Mouse (Mus musculus) midbrain, embryonic 14.5 days (tissue): ENCODE data around the gene Cfap126. TPM values are rescaled to one million over a fixed set of nuclear protein-coding genes. Genes with fewer than 3 reads are reported as not detected.
"Not testable (repeated sequence)": the region's sequence is repeated elsewhere in the genome, so short reads cannot be mapped to it uniquely, and the experiment has no call there.

Experiments
- ATAC-seq: fragments of 200-750 bp; cut with Nextera tagmentation; 2 replicates; pipeline ENCODE4 v1.8.0; 2017; ENCODE audit warnings: moderate number of reproducible peaks, moderate library complexity; ENCODE audit not compliant: low FRiP score, low TSS enrichment
- DNase-seq: peaks from one replicate; pipeline ENCODE4 v3.0.0-alpha.2; 2015
- H3K27ac ChIP-seq: fragments of 300-500 bp; sonication (generic); replicated peaks from 2 replicates; pipeline ENCODE4 v1.5.1; 2014; ENCODE audit warnings: mild to moderate bottlenecking, low read depth, low read length, moderate library complexity
- H3K27me3 ChIP-seq: fragments of 300-500 bp; sonication (generic); 2 replicates; pipeline ENCODE4 v1.6.1; 2014; ENCODE audit warnings: low read length, control low read depth, mixed read lengths; ENCODE audit not compliant: control insufficient read depth, insufficient read depth
- H3K36me3 ChIP-seq: fragments of 300-500 bp; sonication (generic); 2 replicates; pipeline ENCODE4 v1.6.1; 2014; ENCODE audit warnings: low read length, control low read depth; ENCODE audit not compliant: control insufficient read depth, insufficient read depth
- H3K4me1 ChIP-seq: fragments of 300-500 bp; sonication (generic); 2 replicates; pipeline ENCODE4 v1.6.1; 2014; ENCODE audit warnings: mild to moderate bottlenecking, antibody characterized with exemption, low read length, control low read depth; ENCODE audit not compliant: control insufficient read depth, insufficient read depth
- H3K4me2 ChIP-seq: fragments of 300-500 bp; sonication (generic); 2 replicates; pipeline ENCODE4 v1.6.1; 2014; ENCODE audit warnings: mild to moderate bottlenecking, low read length, moderate library complexity
- H3K4me3 ChIP-seq: fragments of 300-500 bp; sonication (generic); replicated peaks from 2 replicates; pipeline ENCODE4 v1.5.1; 2014; ENCODE audit warnings: low read depth, low read length
- H3K9ac ChIP-seq: fragments of 300-500 bp; sonication (generic); replicated peaks from 2 replicates; pipeline ENCODE4 v1.6.1; 2014; ENCODE audit warnings: mild to moderate bottlenecking, low read length, moderate library complexity
- H3K9me3 ChIP-seq: fragments of 300-500 bp; sonication (generic); 2 replicates; pipeline ENCODE4 v1.6.1; 2016; ENCODE audit warnings: low read length, control low read depth, mixed read lengths; ENCODE audit not compliant: control insufficient read depth
- WGBS: fragments of 180-500 bp; shearing (Covaris S2); extraction: QIAGEN DNeasy Blood & Tissue Kit; methylation state at CpG from one replicate; pipeline ENCODE4 v1.1.7; 2014; 5-methylcytosine and 5-hydroxymethylcytosine counted together
- polyA plus RNA-seq: library from polyadenylated mRNA; unstranded; fragments of >200 nt; fragmentation: Nextera tagmentation; extraction: Ambion mirVana; gene quantifications from 2 replicates; pipeline ENCODE4 v1.2.1, GENCODE M21; 2014

The Cfap126 gene
- polyA plus RNA-seq: 2.7 and 4.2 TPM in 2 replicates

GRCm38 (mm10) chr1:171113873-171114299 is at the start of gene Cfap126:
Cfap126 (plus strand) TSS chr1:171113918.
- peak within 1 kb of the TSS; percentile 44 for H3K4me3 ChIP-seq
- no peaks in the 10 kb centered on the region for H3K27me3 ChIP-seq
- WGBS: under 1% methylated on average over 24 of the region's 24 CpGs
- no peaks in the 10 kb centered on the region for H3K4me1 ChIP-seq
- H3K9me3 ChIP-seq: no peaks in the 10 kb centered on the region
- DNase-seq: peak; percentile 59
- peak within 1 kb of the TSS; percentile 77 for H3K4me2 ChIP-seq
- no peak for ATAC-seq
- no peaks in the 10 kb centered on the region for H3K36me3 ChIP-seq
- H3K27ac ChIP-seq: no peak within 1 kb of the TSS; the same call in 1 of the 2 replicates
- peak within 1 kb of the TSS; percentile 45 for H3K9ac ChIP-seq

- DNase-seq: peak; percentile 76
- not testable (repeated sequence) for H3K9me3 ChIP-seq, H3K9ac ChIP-seq, H3K27ac ChIP-seq, H3K36me3 ChIP-seq, H3K4me1 ChIP-seq
- Histone ChIP-seq H3K4me3 (peak within 1 kb of the TSS; percentile 34), H3K4me2 (peak within 1 kb of the TSS; percentile 49), H3K27me3 (peaks cover 28% of the 10 kb centered on the region)
- peak; percentile 62 for ATAC-seq
- WGBS: 1% methylated on average over 41 of the region's 75 CpGs
These were observed 49.1 kb upstream of the Cfap126 start, which contains the start of gene Fcgr3 for GRCm38 (mm10) chr1:171064491-171065242. Fcgr3 (minus strand) TSS chr1:171064935.

- not testable (repeated sequence) for DNase-seq, H3K9ac ChIP-seq, H3K4me1 ChIP-seq, H3K9me3 ChIP-seq, H3K27ac ChIP-seq, H3K36me3 ChIP-seq
- peak overlapping the region; percentile 23 for H3K4me3 ChIP-seq
- peaks cover 32% of the 10 kb centered on the region for H3K27me3 ChIP-seq
- ATAC-seq: peak; percentile 17
- under 1% methylated on average over 17 of the region's 35 CpGs for WGBS
- H3K4me2 ChIP-seq: peak overlapping the region; percentile 49
These were observed 48.5 kb upstream of the Cfap126 start for GRCm38 (mm10) chr1:171065243-171065587.

GRCm38 (mm10) chr1:171065768-171066167 is 48.0 kb upstream of the Cfap126 start:
- not testable (repeated sequence) for H3K9me3 ChIP-seq, H3K36me3 ChIP-seq, DNase-seq, H3K4me1 ChIP-seq, H3K27ac ChIP-seq, H3K9ac ChIP-seq
- Histone ChIP-seq H3K27me3 (peaks cover 33% of the 10 kb centered on the region), H3K4me2 (peak overlapping the region; percentile 32; the same call in 1 of the 2 replicates), H3K4me3 (0 out of 2 replicates have a peak overlapping the region, but pooled peaks have one; percentile 15)
- 4% methylated on average over 26 of the region's 45 CpGs for WGBS
- ATAC-seq: peak; percentile 1; the same call in 1 of the 2 replicates

- not testable (repeated sequence) for H3K4me3 ChIP-seq, H3K27ac ChIP-seq, H3K4me2 ChIP-seq, H3K36me3 ChIP-seq, DNase-seq, H3K9me3 ChIP-seq, H3K4me1 ChIP-seq, H3K9ac ChIP-seq
- 23% methylated on average over 2 of the region's 10 CpGs for WGBS
- ATAC-seq: peak; percentile 31
- peaks cover 36% of the 10 kb centered on the region for H3K27me3 ChIP-seq
These were observed 47.1 kb upstream of the Cfap126 start for GRCm38 (mm10) chr1:171066583-171066982.

- not testable (repeated sequence) for H3K36me3 ChIP-seq, H3K9ac ChIP-seq, H3K4me3 ChIP-seq, H3K9me3 ChIP-seq, H3K27ac ChIP-seq, H3K4me2 ChIP-seq, DNase-seq, ATAC-seq, H3K4me1 ChIP-seq
- H3K27me3 ChIP-seq: peaks cover 33% of the 10 kb centered on the region
- 57% methylated on average over 5 of the region's 5 CpGs for WGBS
These were observed 45.8 kb upstream of the Cfap126 start for GRCm38 (mm10) chr1:171067928-171068327.

- not testable (repeated sequence) for H3K4me2 ChIP-seq, H3K4me1 ChIP-seq, ATAC-seq, H3K4me3 ChIP-seq, H3K9ac ChIP-seq, H3K27ac ChIP-seq, H3K36me3 ChIP-seq, H3K9me3 ChIP-seq
- 68% methylated on average over 3 of the region's 3 CpGs for WGBS
- H3K27me3 ChIP-seq: peaks cover 29% of the 10 kb centered on the region
- peak; percentile 35 for DNase-seq
These were observed 44.2 kb upstream of the Cfap126 start for GRCm38 (mm10) chr1:171069508-171069907.

- peak; percentile 25 for DNase-seq
- H3K4me3 ChIP-seq, H3K9ac ChIP-seq, H3K4me1 ChIP-seq, H3K36me3 ChIP-seq, ATAC-seq, H3K27ac ChIP-seq, H3K9me3 ChIP-seq: not testable (repeated sequence)
- Histone ChIP-seq H3K4me2 (peak overlapping the region; percentile 24), H3K27me3 (peaks cover 25% of the 10 kb centered on the region)
- WGBS: 21% methylated on average over 11 of the region's 16 CpGs
These were observed 42.8 kb upstream of the Cfap126 start for GRCm38 (mm10) chr1:171070879-171071278.

- H3K9ac ChIP-seq, H3K4me2 ChIP-seq, H3K4me3 ChIP-seq, DNase-seq, H3K4me1 ChIP-seq, H3K27ac ChIP-seq, H3K36me3 ChIP-seq, H3K9me3 ChIP-seq: not testable (repeated sequence)
- ATAC-seq: peak; percentile 46; the same call in 1 of the 2 replicates
- WGBS: no CpG with 5 or more reads among the region's 35 CpGs
- peaks cover 24% of the 10 kb centered on the region for H3K27me3 ChIP-seq
These were observed 42.0 kb upstream of the Cfap126 start for GRCm38 (mm10) chr1:171071726-171072125.
